Mouse (Mus musculus) heart, embryonic 11.5 days (tissue): ENCODE data around the gene Phkg2. TPM values are rescaled to one million over a fixed set of nuclear protein-coding genes. Genes with fewer than 3 reads are reported as not detected.
A peak's percentile ranks its signal among the peaks of the same experiment; 100 is the strongest.

Experiments used
- ATAC-seq: fragments of 200-750 bp; cut with Nextera tagmentation; replicated peaks from 2 replicates; pipeline ENCODE4 v1.8.0; 2017; ENCODE audit warnings: moderate library complexity; ENCODE audit not compliant: insufficient number of reproducible peaks, low FRiP score, low TSS enrichment
- H3K27ac ChIP-seq: fragments of 300-500 bp; sonication (generic); 2 replicates; pipeline ENCODE4 v1.5.1; 2014; ENCODE audit warnings: mild to moderate bottlenecking, low read depth, low read length
- H3K27me3 ChIP-seq: fragments of 300-500 bp; sonication (generic); 2 replicates; pipeline ENCODE4 v1.6.1; 2014; ENCODE audit warnings: mild to moderate bottlenecking, low read length, mixed read lengths; ENCODE audit not compliant: control insufficient read depth, insufficient read depth
- H3K36me3 ChIP-seq: fragments of 300-500 bp; sonication (generic); 2 replicates; pipeline ENCODE4 v1.6.1; 2014; ENCODE audit warnings: mild to moderate bottlenecking, low read length, moderate library complexity, mixed read lengths; ENCODE audit not compliant: control insufficient read depth, insufficient read depth
- H3K4me1 ChIP-seq: fragments of 300-500 bp; sonication (generic); 2 replicates; pipeline ENCODE4 v1.6.1; 2014; ENCODE audit warnings: low read length; ENCODE audit not compliant: control insufficient read depth, insufficient read depth
- H3K4me2 ChIP-seq: fragments of 300-500 bp; sonication (generic); 2 replicates; pipeline ENCODE4 v1.6.1; 2014; ENCODE audit warnings: mild to moderate bottlenecking, moderate library complexity
- H3K4me3 ChIP-seq: fragments of 300-500 bp; sonication (generic); 2 replicates; pipeline ENCODE4 v1.5.1; 2014; ENCODE audit warnings: low read depth, low read length
- H3K9ac ChIP-seq: fragments of 300-500 bp; sonication (generic); 2 replicates; pipeline ENCODE4 v1.6.1; 2014; ENCODE audit warnings: mild to moderate bottlenecking, low read depth, low read length, moderate library complexity
- H3K9me3 ChIP-seq: fragments of 300-500 bp; sonication (generic); replicated peaks from 2 replicates; pipeline ENCODE4 v1.6.1; 2016; ENCODE audit warnings: low read length; ENCODE audit not compliant: control insufficient read depth
- WGBS: fragments of 180-500 bp; shearing (Covaris S2); extraction: QIAGEN DNeasy Blood & Tissue Kit; methylation state at CpG from one replicate; pipeline ENCODE4 v1.1.7; 2014; ENCODE audit not compliant: insufficient replicate concordance; 5-methylcytosine and 5-hydroxymethylcytosine counted together
- polyA plus RNA-seq: library from polyadenylated mRNA; unstranded; fragments of >200 nt; fragmentation: Nextera tagmentation; extraction: Ambion mirVana; gene quantifications from 2 replicates; pipeline ENCODE4 v1.2.1, GENCODE M21; 2014

Phkg2 gene
- polyA plus RNA-seq, 1 experiment from 2014 or later = 44.9 TPM

DNA sequence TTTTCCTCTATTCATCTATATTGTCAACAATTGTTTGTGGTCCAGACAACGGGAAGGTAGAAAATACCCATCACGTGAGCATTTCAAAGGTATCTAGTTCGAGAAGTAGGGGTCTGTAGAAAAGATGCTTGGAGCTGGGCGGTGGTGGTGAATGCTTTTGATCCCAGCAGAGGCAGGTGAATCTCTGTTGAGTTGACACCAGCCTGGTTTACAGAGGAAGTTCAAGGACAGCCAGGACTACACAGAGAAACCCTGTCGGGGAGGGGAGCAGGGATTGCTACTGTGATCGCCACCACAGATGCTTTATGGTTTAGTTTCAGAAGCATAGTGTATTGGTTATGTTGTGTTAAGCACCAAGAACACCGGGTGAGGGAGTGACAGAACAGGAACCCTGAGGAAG lies 975 bp downstream of the Phkg2 start:
- peaks cover 13% of the 10 kb centered on the region for H3K36me3 ChIP-seq
- peak overlapping the region; percentile 82 for H3K4me3 ChIP-seq
- peak overlapping the region; percentile 93 for H3K4me2 ChIP-seq
- peaks cover 13% of the 10 kb centered on the region for H3K4me1 ChIP-seq
- H3K9ac ChIP-seq = peak overlapping the region; percentile 85
- H3K27ac ChIP-seq = 0 out of 2 replicates have a peak overlapping the region, but pooled peaks have one; percentile 71
- H3K9me3 ChIP-seq = no peaks in the 10 kb centered on the region
- ATAC-seq = no peak
- WGBS = 21% methylated on average over 7 of the region's 7 CpGs
- no peaks in the 10 kb centered on the region for H3K27me3 ChIP-seq

GRCm38 (mm10) chr7:127583260-127583659 lies 10.1 kb downstream of the Phkg2 start:
- Histone ChIP-seq H3K9ac (no peak overlapping the region), H3K9me3 (no peaks in the 10 kb centered on the region), H3K27ac (no peak overlapping the region), H3K4me3 (no peak overlapping the region), H3K4me2 (no peak overlapping the region), H3K27me3 (no peaks in the 10 kb centered on the region), H3K36me3 (peaks cover 16% of the 10 kb centered on the region), H3K4me1 (peaks cover 6% of the 10 kb centered on the region; the same call in 1 of the 2 replicates)
- ATAC-seq = no peak
- 95% methylated on average over 6 of the region's 6 CpGs for WGBS

GRCm38 (mm10) chr7:127585031-127585430 lies 11.9 kb downstream of the Phkg2 start:
- 84% methylated on average over 7 of the region's 7 CpGs for WGBS
- Histone ChIP-seq H3K36me3 (peaks cover 16% of the 10 kb centered on the region), H3K4me2 (no peak overlapping the region), H3K9me3 (no peaks in the 10 kb centered on the region), H3K4me1 (peaks cover 12% of the 10 kb centered on the region), H3K27me3 (no peaks in the 10 kb centered on the region), H3K27ac (no peak overlapping the region), H3K9ac (no peak overlapping the region), H3K4me3 (no peak overlapping the region)
- no peak for ATAC-seq

GRCm38 (mm10) chr7:127586149-127586548 lies 13.0 kb downstream of the Phkg2 start:
- Histone ChIP-seq H3K9ac (no peak overlapping the region), H3K4me2 (no peak overlapping the region)
- WGBS = 74% methylated on average over 6 of the region's 6 CpGs

GRCm38 (mm10) chr7:127587196-127587595 lies 14.1 kb downstream of the Phkg2 start:
- Histone ChIP-seq H3K4me2 (peak overlapping the region; percentile 81), H3K27ac (no peak overlapping the region), H3K36me3 (peaks cover 32% of the 10 kb centered on the region), H3K9me3 (no peaks in the 10 kb centered on the region), H3K27me3 (no peaks in the 10 kb centered on the region), H3K9ac (no peak overlapping the region), H3K4me3 (peak overlapping the region; percentile 93), H3K4me1 (peaks cover 12% of the 10 kb centered on the region)
- no peak for ATAC-seq
- 73% methylated on average over 5 of the region's 5 CpGs for WGBS

More at GRCm38 (mm10) chr7:127586149-127586548, 13.0 kb downstream of the Phkg2 start:
- Histone ChIP-seq H3K27ac (no peak overlapping the region), H3K4me3 (no peak overlapping the region), H3K27me3 (no peaks in the 10 kb centered on the region), H3K4me1 (peaks cover 12% of the 10 kb centered on the region), H3K9me3 (no peaks in the 10 kb centered on the region), H3K36me3 (peaks cover 23% of the 10 kb centered on the region)
- ATAC-seq = no peak

- Histone ChIP-seq H3K9ac (peak within 1 kb of the TSS; percentile 91), H3K4me1 (peaks cover 12% of the 10 kb centered on the region), H3K27ac (peak within 1 kb of the TSS; percentile 36), H3K27me3 (no peaks in the 10 kb centered on the region), H3K36me3 (peaks cover 30% of the 10 kb centered on the region), H3K9me3 (no peaks in the 10 kb centered on the region), H3K4me3 (peak within 1 kb of the TSS; percentile 93), H3K4me2 (peak within 1 kb of the TSS; percentile 81)
- peak; percentile 97 for ATAC-seq
- WGBS = under 1% methylated on average over 50 of the region's 50 CpGs
Measured at GRCm38 (mm10) chr7:127588011-127588871, 15.1 kb downstream of the Phkg2 start, which contains the start of the genes Ccdc189 and Rnf40. Ccdc189 (minus strand) TSS chr7:127588595. Rnf40 (plus strand) TSS chr7:127588767.

GRCm38 (mm10) chr7:127588901-127589300 lies 15.8 kb downstream of the Phkg2 start:
- WGBS = 3% methylated on average over 29 of the region's 29 CpGs
- peak overlapping the region; percentile 91 for H3K9ac ChIP-seq
- H3K36me3 ChIP-seq = peaks cover 28% of the 10 kb centered on the region

DNA sequence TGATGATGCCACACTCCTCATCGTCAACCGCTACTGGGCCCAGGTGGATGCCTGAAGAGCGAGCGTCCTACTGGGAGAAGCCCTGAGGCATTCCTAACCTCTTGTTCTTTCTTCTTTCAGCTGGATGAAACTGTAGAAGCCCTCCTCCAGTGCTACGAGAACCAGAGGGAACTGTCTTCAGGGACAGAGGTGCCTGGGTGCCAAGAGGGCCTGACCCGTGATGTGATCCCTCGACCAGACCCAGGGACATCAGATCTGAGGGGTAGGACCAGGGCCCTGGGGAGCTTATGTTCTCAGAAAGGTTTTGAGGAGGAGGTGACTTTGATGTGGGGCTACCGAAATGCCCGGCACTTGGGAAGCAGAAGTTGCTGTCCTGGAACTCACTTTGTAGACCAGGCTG lies 16.5 kb downstream of the Phkg2 start:
- 85% methylated on average over 9 of the region's 9 CpGs for WGBS
- no peaks in the 10 kb centered on the region for H3K27me3 ChIP-seq
- H3K9ac ChIP-seq = peak overlapping the region; percentile 91
- peak overlapping the region; percentile 81 for H3K4me2 ChIP-seq
- no peak overlapping the region for H3K27ac ChIP-seq
- no peak for ATAC-seq
- H3K36me3 ChIP-seq = peaks cover 36% of the 10 kb centered on the region
- H3K4me1 ChIP-seq = peaks cover 12% of the 10 kb centered on the region
- H3K9me3 ChIP-seq = no peaks in the 10 kb centered on the region
- H3K4me3 ChIP-seq = peak overlapping the region; percentile 93

More at GRCm38 (mm10) chr7:127588901-127589300, 15.8 kb downstream of the Phkg2 start:
- Histone ChIP-seq H3K4me1 (peaks cover 12% of the 10 kb centered on the region), H3K4me2 (peak overlapping the region; percentile 81), H3K4me3 (peak overlapping the region; percentile 93), H3K27me3 (no peaks in the 10 kb centered on the region), H3K27ac (peak overlapping the region; percentile 24; the same call in 1 of the 2 replicates), H3K9me3 (no peaks in the 10 kb centered on the region)
- no peak for ATAC-seq
